Mouse (Mus musculus): ENCODE results near the gene Pspn.

Pspn gene
- long read RNA-seq, experiment 1, partial matches to known transcripts, result 0 of 1 reads
- long read RNA-seq, experiment 1, other reads (novel, unspliced or antisense), result 1 of 1 reads
- long read RNA-seq, experiment 2, partial matches to known transcripts, result 0 of 2 reads
- long read RNA-seq, experiment 2, other reads (novel, unspliced or antisense), result 0 of 2 reads

- intact Hi-C loops (cut with DNase I), result loop anchor here (10.0 kb wide), 1 partner anchor 335 kb away; no protein-coding TSS in a partner anchor
These were observed at the start of gene Pspn for GRCm38 (mm10) chr17:56999968-57000609. Gene Pspn, minus strand, starts transcription at chr17:57000018.

- intact Hi-C loops (cut with DNase I), result no loop called here
These were observed 49.0 kb upstream of the Pspn start for GRCm38 (mm10) chr17:57048816-57049215.

GRCm38 (mm10) chr17:57047406-57047805 lies 47.6 kb upstream of the Pspn start:
- intact Hi-C loops (cut with DNase I), result no loop called here

- intact Hi-C loops (cut with DNase I), result no loop called here
These were observed 41.7 kb upstream of the Pspn start, which contains the start of gene Slc25a41 for GRCm38 (mm10) chr17:57041554-57041953. Gene Slc25a41, minus strand, starts transcription at chr17:57041654.

- intact Hi-C loops (cut with DNase I), result no loop called here
These were observed 39.2 kb upstream of the Pspn start for GRCm38 (mm10) chr17:57038978-57039377.

GRCm38 (mm10) chr17:57032854-57033253 lies 33.0 kb upstream of the Pspn start:
- intact Hi-C loops (cut with DNase I), result no loop called here

GRCm38 (mm10) chr17:57031661-57032420 lies 32.0 kb upstream of the Pspn start:
- intact Hi-C loops (cut with DNase I), result no loop called here

- intact Hi-C loops (cut with DNase I), result no loop called here
These were observed 31.3 kb upstream of the Pspn start, which contains the start of gene Khsrp for GRCm38 (mm10) chr17:57030931-57031660. Gene Khsrp, minus strand, starts transcription at chr17:57031522.

GRCm38 (mm10) chr17:57029691-57030090 lies 29.9 kb upstream of the Pspn start:
- intact Hi-C loops (cut with DNase I), result no loop called here

- intact Hi-C loops (cut with DNase I), result no loop called here
These were observed 27.7 kb upstream of the Pspn start for GRCm38 (mm10) chr17:57027471-57027870.

GRCm38 (mm10) chr17:57020960-57021359 lies 21.1 kb upstream of the Pspn start:
- intact Hi-C loops (cut with DNase I), result no loop called here

GRCm38 (mm10) chr17:57019693-57020092 lies 19.9 kb upstream of the Pspn start:
- intact Hi-C loops (cut with DNase I), result no loop called here

GRCm38 (mm10) chr17:57012245-57012795 lies 12.5 kb upstream of the Pspn start:
- intact Hi-C loops (cut with DNase I), result no loop called here

- intact Hi-C loops (cut with DNase I), result no loop called here
These were observed 11.7 kb upstream of the Pspn start, which contains the start of the genes Gtf2f1 and Gm17949 for GRCm38 (mm10) chr17:57011236-57012141. Gene Gtf2f1, minus strand, starts transcription at chr17:57011288. Gene Gm17949, plus strand, starts transcription at chr17:57011469.

GRCm38 (mm10) chr17:57010911-57011235 lies 11.1 kb upstream of the Pspn start:
- intact Hi-C loops (cut with DNase I), result no loop called here

GRCm38 (mm10) chr17:57007137-57007905 lies 7.5 kb upstream of the Pspn start:
- intact Hi-C loops (cut with DNase I), result no loop called here

GRCm38 (mm10) chr17:57003994-57004393 lies 4.2 kb upstream of the Pspn start:
- intact Hi-C loops (cut with DNase I), result no loop called here

GRCm38 (mm10) chr17:57001228-57001627 lies 1.4 kb upstream of the Pspn start:
- intact Hi-C loops (cut with DNase I), result no loop called here

GRCm38 (mm10) chr17:56999414-56999813 lies 404 bp downstream of the Pspn start:
- intact Hi-C loops (cut with DNase I), result loop anchor here (10.0 kb wide), 1 partner anchor 335 kb away; no protein-coding TSS in a partner anchor
